Mouse (Mus musculus) MEL (cell line): ENCODE results near the gene Chrnd.

Source experiments
- CTCF ChIP-seq, 3 experiments: IDR thresholded peaks in 2 of 3; conservative IDR thresholded peaks in 1 of 3; 2 replicates each; pipeline ENCODE4 v1.5.1; 2011 to 2012; ENCODE audit warnings: low read length in 3 of 3, low read depth in 2 of 3, mild to moderate bottlenecking in 2 of 3, improper control_type of control experiment in 1 of 3, inconsistent platforms in 1 of 3, mixed read lengths in 1 of 3, moderate library complexity in 1 of 3; ENCODE audit not compliant: control insufficient read depth in 1 of 3, insufficient read depth in 1 of 3, poor library complexity in 1 of 3, severe bottlenecking in 1 of 3
- EP300 ChIP-seq, 2 experiments: IDR thresholded peaks; 2 replicates each; pipeline ENCODE4 v1.6.1; 2011; ENCODE audit warnings: improper control_type of control experiment in 2 of 2, low read length in 2 of 2, low read depth in 1 of 2, mild to moderate bottlenecking in 1 of 2
- JUND ChIP-seq: IDR thresholded peaks from 2 replicates; pipeline ENCODE4 v1.6.1; 2011; ENCODE audit warnings: low read depth, mild to moderate bottlenecking, improper control_type of control experiment, low read length
- MAFK ChIP-seq: IDR thresholded peaks from 2 replicates; pipeline ENCODE4 v1.6.1; 2011; ENCODE audit warnings: low read depth, mild to moderate bottlenecking, low read length, improper control_type of control experiment, borderline replicate concordance
- MEF2A ChIP-seq: IDR thresholded peaks from 2 replicates; pipeline ENCODE4 v1.6.1; 2014; ENCODE audit warnings: low read depth, mild to moderate bottlenecking, inconsistent platforms, low read length, improper control_type of control experiment; ENCODE audit not compliant: poor library complexity, insufficient replicate concordance, severe bottlenecking; ENCODE audit errors: extremely low read depth
- NELFE ChIP-seq: IDR thresholded peaks from 2 replicates; pipeline ENCODE4 v1.6.1; 2011; ENCODE audit warnings: low read depth, low read length, improper control_type of control experiment
- POLR2A ChIP-seq, 2 experiments: IDR thresholded peaks; 2 replicates each; pipeline ENCODE4 v1.6.1; 2011 to 2012; ENCODE audit warnings: low read length in 2 of 2, mild to moderate bottlenecking in 2 of 2, control low read depth in 1 of 2, improper control_type of control experiment in 1 of 2, low read depth in 1 of 2, moderate library complexity in 1 of 2; ENCODE audit not compliant: control insufficient read depth in 1 of 2, insufficient read depth in 1 of 2, poor library complexity in 1 of 2
- POLR2AphosphoS2 ChIP-seq: IDR thresholded peaks from 2 replicates; pipeline ENCODE4 v1.6.1; 2011; ENCODE audit warnings: low read length, improper control_type of control experiment
- POLR2AphosphoS5 ChIP-seq: IDR thresholded peaks from 2 replicates; pipeline ENCODE4 v1.6.1; 2012; ENCODE audit warnings: low read depth, borderline replicate concordance, mild to moderate bottlenecking, inconsistent platforms, low read length, moderate library complexity, mixed read lengths
- RAD21 ChIP-seq: IDR thresholded peaks from 2 replicates; pipeline ENCODE4 v1.6.1; 2011; ENCODE audit warnings: mild to moderate bottlenecking, low read depth, low read length, improper control_type of control experiment
- USF1 ChIP-seq: IDR thresholded peaks from 2 replicates; pipeline ENCODE4 v1.6.1; 2014; ENCODE audit warnings: low read depth, mild to moderate bottlenecking, inconsistent platforms, low read length, improper control_type of control experiment, moderate library complexity
- ZKSCAN1 ChIP-seq: IDR thresholded peaks from 2 replicates; pipeline ENCODE4 v1.6.1; 2012; ENCODE audit warnings: low read depth, mild to moderate bottlenecking, inconsistent platforms, low read length, improper control_type of control experiment, moderate library complexity
- ZNF384 ChIP-seq: IDR thresholded peaks from 2 replicates; pipeline ENCODE4 v1.6.1; 2012; ENCODE audit warnings: low read depth, mild to moderate bottlenecking, inconsistent platforms, low read length, improper control_type of control experiment

- TF ChIP-seq NELFE (no peak), POLR2AphosphoS2 (no peak), ZKSCAN1 (no peak), POLR2A (IDR thresholded peaks at IDR 0.05; ENCODE audit: control insufficient read depth in 1 of 2, insufficient read depth in 1 of 2, low read depth in 1 of 2, low read length in 2 of 2, poor library complexity in 1 of 2) (no peak), CTCF (IDR thresholded peaks at IDR 0.05 in 2 of 3, conservative IDR thresholded peaks at IDR 0.05 in 1 of 3; ENCODE audit: control insufficient read depth in 1 of 3, insufficient read depth in 1 of 3, low read depth in 2 of 3, low read length in 3 of 3, poor library complexity in 1 of 3, severe bottlenecking in 1 of 3) (no peak), ZNF384 (no peak), POLR2AphosphoS5 (no peak), EP300 (IDR thresholded peaks at IDR 0.05; ENCODE audit: low read depth in 1 of 2, low read length in 2 of 2) (no peak), USF1 (no peak), RAD21 (no peak), JUND (no peak), MEF2A (no peak), MAFK (no peak)
Measured at GRCm38 (mm10) chr1:87232197-87232596, 41.8 kb downstream of the Chrnd start.
